Mouse (Mus musculus) midbrain, embryonic 12.5 days (tissue): ENCODE results near the gene D430041D05Rik. TPM values are rescaled to one million over a fixed set of nuclear protein-coding genes. Genes with fewer than 3 reads are reported as not detected.

Experiments
- ATAC-seq: fragments of 200-750 bp; cut with Nextera tagmentation; 2 replicates; pipeline ENCODE4 v1.8.0; 2017; ENCODE audit warnings: low read depth, moderate TSS enrichment, moderate library complexity; ENCODE audit not compliant: low FRiP score
- H3K27ac ChIP-seq: fragments of 300-500 bp; sonication (generic); replicated peaks from 2 replicates; pipeline ENCODE4 v1.5.1; 2016; ENCODE audit warnings: mild to moderate bottlenecking
- H3K27me3 ChIP-seq: fragments of 300-500 bp; sonication (generic); 2 replicates; pipeline ENCODE4 v1.6.1; 2016; ENCODE audit warnings: mild to moderate bottlenecking
- H3K36me3 ChIP-seq: fragments of 300-500 bp; sonication (generic); 2 replicates; pipeline ENCODE4 v1.6.1; 2016
- H3K4me1 ChIP-seq: fragments of 300-500 bp; sonication (generic); 2 replicates; pipeline ENCODE4 v1.6.1; 2016
- H3K4me2 ChIP-seq: fragments of 300-500 bp; sonication (generic); replicated peaks from 2 replicates; pipeline ENCODE4 v1.6.1; 2016; ENCODE audit warnings: mild to moderate bottlenecking, moderate library complexity
- H3K4me3 ChIP-seq: fragments of 300-500 bp; sonication (generic); 2 replicates; pipeline ENCODE4 v1.5.1; 2016; ENCODE audit warnings: mild to moderate bottlenecking
- H3K9ac ChIP-seq: fragments of 300-500 bp; sonication (generic); replicated peaks from 2 replicates; pipeline ENCODE4 v1.6.1; 2016; ENCODE audit warnings: mild to moderate bottlenecking, moderate library complexity
- H3K9me3 ChIP-seq: fragments of 300-500 bp; sonication (generic); 2 replicates; pipeline ENCODE4 v1.6.1; 2016; ENCODE audit warnings: mild to moderate bottlenecking
- WGBS: fragments of 180-500 bp; shearing (Covaris S2); methylation state at CpG from one replicate; pipeline ENCODE4 v1.1.7; 2016; 5-methylcytosine and 5-hydroxymethylcytosine counted together
- polyA plus RNA-seq: library from polyadenylated mRNA; unstranded; fragments of >200 nt; fragmentation: Nextera tagmentation; extraction: Ambion mirVana; gene quantifications from 2 replicates; pipeline ENCODE4 v1.2.1, GENCODE M21; 2016

Gene D430041D05Rik
- polyA plus RNA-seq, 1 experiment from 2014 or later = 3.2 TPM

GRCm38 (mm10) chr2:104134150-104135056, 276.4 kb downstream of the D430041D05Rik start:
- peak; percentile 65; the same call in 1 of the 2 replicates for ATAC-seq
- Histone ChIP-seq H3K9ac (no peak overlapping the region), H3K27ac (no peak overlapping the region), H3K9me3 (0 out of 2 replicates have a peak, but pooled peaks cover 5% of the 10 kb centered on the region), H3K4me2 (no peak overlapping the region), H3K27me3 (no peaks in the 10 kb centered on the region), H3K4me3 (no peak overlapping the region), H3K4me1 (no peaks in the 10 kb centered on the region), H3K36me3 (no peaks in the 10 kb centered on the region)
- WGBS = 44% methylated on average over 8 of the region's 8 CpGs

- ATAC-seq = no peak
- WGBS = 46% methylated on average over 10 of the region's 12 CpGs
Observed at GRCm38 (mm10) chr2:104133042-104133810, 277.6 kb downstream of the D430041D05Rik start.

GRCm38 (mm10) chr2:104132266-104132859, 278.4 kb downstream of the D430041D05Rik start:
- no peaks in the 10 kb centered on the region for H3K4me1 ChIP-seq
- no peaks in the 10 kb centered on the region for H3K36me3 ChIP-seq
- H3K27me3 ChIP-seq = no peaks in the 10 kb centered on the region
- no peak for ATAC-seq
- 84% methylated on average over 7 of the region's 7 CpGs for WGBS
- H3K9ac ChIP-seq = no peak overlapping the region
- no peak overlapping the region for H3K4me3 ChIP-seq
- H3K9me3 ChIP-seq = no peaks in the 10 kb centered on the region
- H3K4me2 ChIP-seq = no peak overlapping the region
- no peak overlapping the region for H3K27ac ChIP-seq

More at GRCm38 (mm10) chr2:104133042-104133810, 277.6 kb downstream of the D430041D05Rik start:
- no peak overlapping the region for H3K27ac ChIP-seq
- H3K36me3 ChIP-seq = no peaks in the 10 kb centered on the region
- no peaks in the 10 kb centered on the region for H3K4me1 ChIP-seq
- H3K27me3 ChIP-seq = no peaks in the 10 kb centered on the region
- H3K9ac ChIP-seq = no peak overlapping the region
- H3K4me3 ChIP-seq = no peak overlapping the region
- H3K4me2 ChIP-seq = no peak overlapping the region
- no peaks in the 10 kb centered on the region for H3K9me3 ChIP-seq

- no peak for ATAC-seq
- H3K36me3 ChIP-seq = no peaks in the 10 kb centered on the region
- H3K27me3 ChIP-seq = no peaks in the 10 kb centered on the region
- H3K27ac ChIP-seq = no peak overlapping the region
- WGBS = 63% methylated on average over 3 of the region's 3 CpGs
- no peak overlapping the region for H3K4me2 ChIP-seq
- no peak overlapping the region for H3K4me3 ChIP-seq
- no peaks in the 10 kb centered on the region for H3K4me1 ChIP-seq
- H3K9ac ChIP-seq = no peak overlapping the region
- H3K9me3 ChIP-seq = no peaks in the 10 kb centered on the region
Observed at GRCm38 (mm10) chr2:104130969-104131368, 279.8 kb downstream of the D430041D05Rik start.

- no peak overlapping the region for H3K4me3 ChIP-seq
- H3K4me2 ChIP-seq = no peak overlapping the region
- no peak overlapping the region for H3K27ac ChIP-seq
- H3K9me3 ChIP-seq = no peaks in the 10 kb centered on the region
- 83% methylated on average over 6 of the region's 6 CpGs for WGBS
- H3K9ac ChIP-seq = no peak overlapping the region
- H3K4me1 ChIP-seq = no peaks in the 10 kb centered on the region
- no peaks in the 10 kb centered on the region for H3K36me3 ChIP-seq
- no peak for ATAC-seq
- H3K27me3 ChIP-seq = peaks cover 7% of the 10 kb centered on the region
Observed at GRCm38 (mm10) chr2:104130165-104130564, 280.6 kb downstream of the D430041D05Rik start.

- H3K4me2 ChIP-seq = no peak overlapping the region
Observed at GRCm38 (mm10) chr2:104128803-104129531, 281.8 kb downstream of the D430041D05Rik start.

GRCm38 (mm10) chr2:104124071-104124470, 286.7 kb downstream of the D430041D05Rik start:
- Histone ChIP-seq H3K27me3 (peaks cover 26% of the 10 kb centered on the region), H3K9ac (no peak overlapping the region), H3K4me2 (no peak overlapping the region), H3K4me3 (no peak overlapping the region), H3K9me3 (no peaks in the 10 kb centered on the region), H3K27ac (no peak overlapping the region), H3K4me1 (peaks cover 7% of the 10 kb centered on the region), H3K36me3 (no peaks in the 10 kb centered on the region)
- no peak for ATAC-seq
- WGBS = 80% methylated on average over 5 of the region's 5 CpGs

More at GRCm38 (mm10) chr2:104128803-104129531, 281.8 kb downstream of the D430041D05Rik start:
- H3K4me3 ChIP-seq = no peak overlapping the region
- H3K4me1 ChIP-seq = no peaks in the 10 kb centered on the region
- H3K9ac ChIP-seq = 0 out of 2 replicates have a peak overlapping the region, but pooled peaks have one; percentile 4
- WGBS = 89% methylated on average over 13 of the region's 13 CpGs
- H3K36me3 ChIP-seq = no peaks in the 10 kb centered on the region
- no peak for ATAC-seq
- H3K27me3 ChIP-seq = peaks cover 15% of the 10 kb centered on the region
- no peaks in the 10 kb centered on the region for H3K9me3 ChIP-seq
- H3K27ac ChIP-seq = no peak overlapping the region

- Histone ChIP-seq H3K27ac (no peak overlapping the region), H3K4me2 (peak overlapping the region; percentile 97), H3K4me3 (peak overlapping the region; percentile 73; the same call in 1 of the 2 replicates), H3K36me3 (no peaks in the 10 kb centered on the region), H3K9ac (0 out of 2 replicates have a peak overlapping the region, but pooled peaks have one; percentile 65), H3K9me3 (no peaks in the 10 kb centered on the region), H3K27me3 (peaks cover 26% of the 10 kb centered on the region), H3K4me1 (peaks cover 7% of the 10 kb centered on the region)
- WGBS = 36% methylated on average over 3 of the region's 3 CpGs
- no peak; the same call in 1 of the 2 replicates for ATAC-seq
Observed at GRCm38 (mm10) chr2:104123540-104123939, 287.3 kb downstream of the D430041D05Rik start.

- Histone ChIP-seq H3K9me3 (no peaks in the 10 kb centered on the region), H3K27ac (no peak within 1 kb of the TSS)
- WGBS = under 1% methylated on average over 71 of the region's 74 CpGs
Observed at GRCm38 (mm10) chr2:104122505-104123378, 288.1 kb downstream of the D430041D05Rik start, which contains the start of gene A930018P22Rik. Gene A930018P22Rik, plus strand, starts transcription at chr2:104122769.

GRCm38 (mm10) chr2:104121681-104122504, 288.9 kb downstream of the D430041D05Rik start:
- Histone ChIP-seq H3K9me3 (no peaks in the 10 kb centered on the region), H3K4me3 (peak overlapping the region; percentile 73), H3K4me2 (peak overlapping the region; percentile 97), H3K9ac (no peak overlapping the region), H3K27ac (no peak overlapping the region), H3K27me3 (peaks cover 26% of the 10 kb centered on the region), H3K4me1 (peaks cover 7% of the 10 kb centered on the region), H3K36me3 (no peaks in the 10 kb centered on the region)
- whole genome bisulfite sequencing = 81% methylated on average over 8 of the region's 8 CpGs
- no peak for ATAC-seq

More at GRCm38 (mm10) chr2:104122505-104123378, 288.1 kb downstream of the D430041D05Rik start, which contains the start of gene A930018P22Rik:
- Histone ChIP-seq H3K9ac (peak within 1 kb of the TSS; percentile 65), H3K27me3 (peaks cover 26% of the 10 kb centered on the region), H3K4me2 (peak within 1 kb of the TSS; percentile 97), H3K4me1 (peaks cover 7% of the 10 kb centered on the region), H3K36me3 (no peaks in the 10 kb centered on the region), H3K4me3 (peak within 1 kb of the TSS; percentile 73)
- peak; percentile 95 for ATAC-seq
